Mouse (Mus musculus): Measurements from ENCODE around the gene Pxk. TPM values are rescaled to one million over a fixed set of nuclear protein-coding genes. Genes with fewer than 3 reads are reported as not detected.

Gene Pxk
- polyA plus RNA-seq, 1 experiment: 10.5 TPM

DNA sequence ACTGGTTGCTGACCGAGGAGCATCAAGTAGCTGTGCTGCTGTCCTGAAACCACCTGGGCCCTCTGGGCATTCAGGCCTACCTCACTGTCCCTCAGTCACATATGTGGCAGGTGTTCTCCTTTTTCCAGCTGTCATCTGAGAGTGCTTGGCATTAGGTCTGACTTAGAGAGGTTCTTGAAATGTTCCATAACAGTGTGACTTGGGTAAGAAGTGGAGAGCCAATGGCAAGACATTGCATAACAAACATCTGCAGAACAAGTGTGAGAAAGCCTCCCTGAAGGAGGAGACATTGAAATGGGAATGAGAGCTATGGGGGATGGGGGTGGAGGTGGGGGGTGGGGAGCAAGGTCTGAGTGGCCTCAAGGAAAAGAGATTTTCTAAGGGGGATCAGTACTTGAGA lies 15.1 kb upstream of the Pxk start:
- no peaks in the 10 kb centered on the region for H3K27me3 ChIP-seq (ENCODE audit: control insufficient read depth, insufficient read depth, insufficient read length)

DNA sequence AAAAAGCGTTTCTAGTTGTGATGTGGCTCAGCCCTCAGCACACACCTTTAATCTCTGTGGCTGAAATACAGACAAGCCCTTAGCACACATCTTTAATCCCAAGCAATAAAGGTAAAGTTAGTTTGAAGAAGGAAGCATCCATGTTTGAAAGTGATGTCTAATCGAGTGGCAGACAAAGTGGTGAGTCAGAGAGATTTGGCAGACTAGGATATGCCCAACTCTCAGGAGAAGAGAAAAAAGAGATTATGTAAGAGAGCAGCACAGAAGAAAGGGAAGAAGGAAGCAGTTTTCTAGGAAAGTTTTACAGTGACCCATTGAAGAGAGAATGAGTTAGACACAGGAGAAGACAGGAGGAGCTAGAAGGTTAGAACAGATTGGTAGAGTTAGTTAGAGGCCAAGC lies 9.0 kb upstream of the Pxk start:
- peaks cover 12% of the 10 kb centered on the region for H3K36me3 ChIP-seq (ENCODE audit: control insufficient read depth, insufficient read depth)
- no peak overlapping the region for H3ac ChIP-seq (ENCODE audit: control insufficient read depth, insufficient read length)
- H3K79me2 ChIP-seq (ENCODE audit: control insufficient read depth, insufficient read depth): no peaks in the 10 kb centered on the region
- TF ChIP-seq E2F4 (IDR thresholded peaks at IDR 0.05; ENCODE audit: insufficient read depth) (no peak), TCF12 (IDR thresholded peaks at IDR 0.05; ENCODE audit: insufficient read depth, poor library complexity, severe bottlenecking) (no peak), REST (IDR thresholded peaks at IDR 0.05; ENCODE audit: insufficient read depth, insufficient read length) (no peak), SRF (IDR thresholded peaks at IDR 0.05; ENCODE audit: control insufficient read depth, insufficient read length, low read depth) (no peak), CEBPB (IDR thresholded peaks at IDR 0.05; ENCODE audit: insufficient read depth, poor library complexity, severe bottlenecking) (no peak), MYOG (IDR thresholded peaks at IDR 0.05; ENCODE audit: control insufficient read depth in 1 of 3, insufficient read depth in 1 of 3, insufficient read length in 2 of 3, low read depth in 2 of 3) (no peak), USF1 (IDR thresholded peaks at IDR 0.05; ENCODE audit: low read depth) (no peak), POLR2A (IDR thresholded peaks at IDR 0.05; ENCODE audit: insufficient read length, low read depth) (no peak), MYOD1 (IDR thresholded peaks at IDR 0.05; ENCODE audit: control insufficient read depth in 1 of 3, insufficient read length in 2 of 3, low read depth in 2 of 3) (no peak), TCF3 (IDR thresholded peaks at IDR 0.05; ENCODE audit: insufficient read length, low read depth) (no peak), MAX (IDR thresholded peaks at IDR 0.05; ENCODE audit: low read depth) (no peak), POLR2AphosphoS2 (IDR thresholded peaks at IDR 0.05; ENCODE audit: insufficient read length, low read depth) (no peak)
- no peak overlapping the region for H3K4me2 ChIP-seq (ENCODE audit: low read depth)
- H3K27me3 ChIP-seq (ENCODE audit: control insufficient read depth, insufficient read depth, insufficient read length): no peaks in the 10 kb centered on the region
- no peak overlapping the region for H3K4me3 ChIP-seq

More for the DNA sequence above, 15.1 kb upstream of the Pxk start:
- H3K36me3 ChIP-seq (ENCODE audit: control insufficient read depth, insufficient read depth): peaks cover 4% of the 10 kb centered on the region
- H3ac ChIP-seq (ENCODE audit: control insufficient read depth, insufficient read length): no peak overlapping the region
- H3K4me3 ChIP-seq: no peak overlapping the region
- TF ChIP-seq CEBPB (IDR thresholded peaks at IDR 0.05; ENCODE audit: insufficient read depth, poor library complexity, severe bottlenecking) (no peak), POLR2AphosphoS2 (IDR thresholded peaks at IDR 0.05; ENCODE audit: insufficient read length, low read depth) (no peak), SRF (IDR thresholded peaks at IDR 0.05; ENCODE audit: control insufficient read depth, insufficient read length, low read depth) (no peak), TCF3 (IDR thresholded peaks at IDR 0.05; ENCODE audit: insufficient read length, low read depth) (no peak), TCF12 (IDR thresholded peaks at IDR 0.05; ENCODE audit: insufficient read depth, poor library complexity, severe bottlenecking) (no peak), REST (IDR thresholded peaks at IDR 0.05; ENCODE audit: insufficient read depth, insufficient read length) (no peak), MYOG (IDR thresholded peaks at IDR 0.05; ENCODE audit: control insufficient read depth in 1 of 3, insufficient read depth in 1 of 3, insufficient read length in 2 of 3, low read depth in 2 of 3) (no peak), MYOD1 (IDR thresholded peaks at IDR 0.05; ENCODE audit: control insufficient read depth in 1 of 3, insufficient read length in 2 of 3, low read depth in 2 of 3) (no peak), USF1 (IDR thresholded peaks at IDR 0.05; ENCODE audit: low read depth) (no peak), MAX (IDR thresholded peaks at IDR 0.05; ENCODE audit: low read depth) (no peak), E2F4 (IDR thresholded peaks at IDR 0.05; ENCODE audit: insufficient read depth) (no peak), POLR2A (IDR thresholded peaks at IDR 0.05; ENCODE audit: insufficient read length, low read depth) (no peak)
- H3K79me2 ChIP-seq (ENCODE audit: control insufficient read depth, insufficient read depth): peaks cover 24% of the 10 kb centered on the region
- H3K4me2 ChIP-seq (ENCODE audit: low read depth): no peak overlapping the region

DNA sequence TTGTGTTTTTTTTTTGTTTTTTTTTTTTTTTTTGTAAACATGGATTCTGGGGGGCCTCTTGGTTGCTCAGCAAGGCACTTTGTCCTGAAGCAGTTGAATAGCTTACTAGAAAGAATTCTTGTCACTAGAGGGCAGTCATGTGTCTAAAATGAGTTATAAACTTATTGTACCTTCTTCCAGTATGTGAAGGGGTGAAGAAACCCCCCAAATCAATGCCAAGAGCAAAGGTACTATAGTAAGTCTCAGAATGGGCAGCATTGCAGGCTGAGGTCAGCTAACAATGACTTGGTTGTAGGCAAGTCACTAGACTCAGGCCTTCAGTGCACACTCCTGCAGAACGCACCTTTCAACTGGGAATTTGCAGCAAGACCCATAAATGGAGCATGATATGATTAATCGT lies 5.4 kb upstream of the Pxk start:
- no peak overlapping the region for H3K4me3 ChIP-seq
- TF ChIP-seq TCF3 (IDR thresholded peaks at IDR 0.05; ENCODE audit: insufficient read length, low read depth): no peak
- TF ChIP-seq SRF (IDR thresholded peaks at IDR 0.05; ENCODE audit: control insufficient read depth, insufficient read length, low read depth): no peak
- no peak for TF ChIP-seq TCF12 (IDR thresholded peaks at IDR 0.05; ENCODE audit: insufficient read depth, poor library complexity, severe bottlenecking)
- TF ChIP-seq E2F4 (IDR thresholded peaks at IDR 0.05; ENCODE audit: insufficient read depth): no peak
- TF ChIP-seq MYOG (IDR thresholded peaks at IDR 0.05; ENCODE audit: control insufficient read depth in 1 of 3, insufficient read depth in 1 of 3, insufficient read length in 2 of 3, low read depth in 2 of 3): no peak
- TF ChIP-seq MYOD1 (IDR thresholded peaks at IDR 0.05; ENCODE audit: control insufficient read depth in 1 of 3, insufficient read length in 2 of 3, low read depth in 2 of 3): no peak
- no peak for TF ChIP-seq POLR2A (IDR thresholded peaks at IDR 0.05; ENCODE audit: insufficient read length, low read depth)
- no peak overlapping the region for H3ac ChIP-seq (ENCODE audit: control insufficient read depth, insufficient read length)
- H3K27me3 ChIP-seq (ENCODE audit: control insufficient read depth, insufficient read depth, insufficient read length): no peaks in the 10 kb centered on the region
- no peak overlapping the region for H3K4me2 ChIP-seq (ENCODE audit: low read depth)
- H3K79me2 ChIP-seq (ENCODE audit: control insufficient read depth, insufficient read depth): no peaks in the 10 kb centered on the region
- peaks cover 10% of the 10 kb centered on the region for H3K36me3 ChIP-seq (ENCODE audit: control insufficient read depth, insufficient read depth)

DNA sequence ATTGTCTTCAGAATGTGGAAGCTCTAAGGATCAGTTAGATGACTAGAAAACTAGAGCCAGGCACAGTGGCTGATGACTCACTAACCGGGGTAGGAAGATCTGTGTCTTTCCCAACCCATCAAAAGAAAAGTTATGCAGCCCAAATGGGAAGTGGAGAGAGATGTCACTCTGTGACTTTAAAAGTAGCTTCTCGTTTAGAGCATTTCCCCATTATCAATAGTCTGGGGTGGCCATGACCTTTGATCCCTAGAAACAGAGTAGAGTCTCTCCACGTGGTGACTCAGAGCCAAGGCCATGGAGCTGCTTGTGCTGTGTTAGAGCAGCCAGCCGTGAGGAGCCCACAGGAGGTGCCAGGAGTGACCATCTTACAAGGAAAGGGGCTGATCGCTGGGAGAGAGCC lies 4.6 kb upstream of the Pxk start:
- no peak overlapping the region for H3K4me3 ChIP-seq
- H3K4me2 ChIP-seq (ENCODE audit: low read depth): no peak overlapping the region
- no peaks in the 10 kb centered on the region for H3K27me3 ChIP-seq (ENCODE audit: control insufficient read depth, insufficient read depth, insufficient read length)
- no peaks in the 10 kb centered on the region for H3K79me2 ChIP-seq (ENCODE audit: control insufficient read depth, insufficient read depth)
- TF ChIP-seq SRF (IDR thresholded peaks at IDR 0.05; ENCODE audit: control insufficient read depth, insufficient read length, low read depth) (no peak), USF1 (IDR thresholded peaks at IDR 0.05; ENCODE audit: low read depth) (no peak), MAX (IDR thresholded peaks at IDR 0.05; ENCODE audit: low read depth) (no peak), MYOG (IDR thresholded peaks at IDR 0.05; ENCODE audit: control insufficient read depth in 1 of 3, insufficient read depth in 1 of 3, insufficient read length in 2 of 3, low read depth in 2 of 3) (no peak), MYOD1 (IDR thresholded peaks at IDR 0.05; ENCODE audit: control insufficient read depth in 1 of 3, insufficient read length in 2 of 3, low read depth in 2 of 3) (no peak)
- H3K36me3 ChIP-seq (ENCODE audit: control insufficient read depth, insufficient read depth): peaks cover 10% of the 10 kb centered on the region
- no peak overlapping the region for H3ac ChIP-seq (ENCODE audit: control insufficient read depth, insufficient read length)

DNA sequence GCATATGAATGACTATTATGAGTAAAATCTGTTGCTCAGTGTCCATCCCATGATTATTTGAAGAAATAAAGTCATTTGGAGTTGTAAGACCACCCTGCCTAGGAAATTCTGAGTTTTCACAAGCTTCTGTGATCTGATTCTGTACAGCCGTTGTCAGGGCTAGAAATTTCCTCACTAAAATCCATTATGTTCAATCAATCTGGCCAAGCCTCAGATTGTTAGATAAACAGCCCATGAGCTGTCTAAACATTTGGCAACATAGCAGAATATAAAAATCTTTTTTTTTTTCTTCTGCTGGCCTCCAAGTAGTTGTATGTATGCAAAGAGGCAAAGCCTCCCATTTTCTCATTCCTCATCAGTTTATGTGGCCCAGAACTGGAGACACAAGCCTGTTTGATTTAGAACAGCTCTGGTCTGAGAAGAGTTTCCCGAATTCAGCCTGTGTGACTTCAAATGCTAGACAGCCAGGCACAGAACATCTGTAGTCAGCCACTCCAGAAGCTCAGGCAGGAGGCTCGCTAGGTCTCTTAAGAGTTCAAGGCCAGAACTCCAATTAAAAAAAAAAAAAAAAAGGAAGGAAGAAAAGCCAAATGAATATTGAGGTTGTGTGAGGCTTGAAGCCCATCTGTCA lies 3.0 kb upstream of the Pxk start:
- H3K4me2 ChIP-seq (ENCODE audit: low read depth): no peak overlapping the region
- no peak overlapping the region for H3K4me3 ChIP-seq

More for the DNA sequence above, 3.0 kb upstream of the Pxk start:
- TF ChIP-seq POLR2A (IDR thresholded peaks at IDR 0.05; ENCODE audit: insufficient read length, low read depth) (no peak), USF1 (IDR thresholded peaks at IDR 0.05; ENCODE audit: low read depth) (no peak)
- H3ac ChIP-seq (ENCODE audit: control insufficient read depth, insufficient read length): no peak overlapping the region
- H3K36me3 ChIP-seq (ENCODE audit: control insufficient read depth, insufficient read depth): peaks cover 5% of the 10 kb centered on the region
- H3K79me2 ChIP-seq (ENCODE audit: control insufficient read depth, insufficient read depth): peaks cover 7% of the 10 kb centered on the region
- no peaks in the 10 kb centered on the region for H3K27me3 ChIP-seq (ENCODE audit: control insufficient read depth, insufficient read depth, insufficient read length)
